Mouse (Mus musculus) hindbrain, embryonic 11.5 days (tissue): ENCODE measurements around the gene Stab1. TPM values are rescaled to one million over a fixed set of nuclear protein-coding genes. Genes with fewer than 3 reads are reported as not detected.
A peak's percentile ranks its signal among the peaks of the same experiment; 100 is the strongest.

Source experiments
- ATAC-seq: fragments of 200-750 bp; cut with Nextera tagmentation; 2 replicates; pipeline ENCODE4 v1.8.0; 2017; ENCODE audit warnings: mild to moderate bottlenecking, moderate TSS enrichment, moderate library complexity; ENCODE audit not compliant: low FRiP score
- DNase-seq: peaks from one replicate; pipeline ENCODE4 v3.0.0-alpha.2; 2015; ENCODE audit warnings: low spot score
- H3K27ac ChIP-seq: fragments of 300-500 bp; sonication (generic); 2 replicates; pipeline ENCODE4 v1.5.1; 2014; ENCODE audit warnings: mild to moderate bottlenecking, low read depth, low read length
- H3K27me3 ChIP-seq: fragments of 300-500 bp; sonication (generic); 2 replicates; pipeline ENCODE4 v1.6.1; 2014; ENCODE audit warnings: mild to moderate bottlenecking, low read length, moderate library complexity, mixed read lengths; ENCODE audit not compliant: control insufficient read depth, insufficient read depth
- H3K36me3 ChIP-seq: fragments of 300-500 bp; sonication (generic); 2 replicates; pipeline ENCODE4 v1.6.1; 2014; ENCODE audit warnings: mild to moderate bottlenecking, low read length, moderate library complexity, mixed read lengths; ENCODE audit not compliant: control insufficient read depth, insufficient read depth
- H3K4me1 ChIP-seq: fragments of 300-500 bp; sonication (generic); replicated peaks from 2 replicates; pipeline ENCODE4 v1.6.1; 2014; ENCODE audit warnings: low read length, mixed read lengths; ENCODE audit not compliant: control insufficient read depth, insufficient read depth
- H3K4me2 ChIP-seq: fragments of 300-500 bp; sonication (generic); replicated peaks from 2 replicates; pipeline ENCODE4 v1.6.1; 2014; ENCODE audit warnings: mild to moderate bottlenecking, low read depth, low read length
- H3K4me3 ChIP-seq: fragments of 300-500 bp; sonication (generic); 2 replicates; pipeline ENCODE4 v1.5.1; 2014; ENCODE audit warnings: low read depth, low read length
- H3K9ac ChIP-seq: fragments of 300-500 bp; sonication (generic); 2 replicates; pipeline ENCODE4 v1.6.1; 2014; ENCODE audit warnings: low read depth, low read length
- H3K9me3 ChIP-seq: fragments of 300-500 bp; sonication (generic); 2 replicates; pipeline ENCODE4 v1.6.1; 2016; ENCODE audit warnings: low read length; ENCODE audit not compliant: control insufficient read depth
- WGBS: fragments of 180-500 bp; shearing (Covaris S2); extraction: QIAGEN DNeasy Blood & Tissue Kit; methylation state at CpG from one replicate; pipeline ENCODE4 v1.1.7; 2014; 5-methylcytosine and 5-hydroxymethylcytosine counted together
- polyA plus RNA-seq: library from polyadenylated mRNA; unstranded; fragments of >200 nt; fragmentation: Nextera tagmentation; extraction: Ambion mirVana; gene quantifications from 2 replicates; pipeline ENCODE4 v1.2.1, GENCODE M21; 2014

Stab1 gene
- polyA plus RNA-seq, 1 experiment from 2014 or later = 25.5 TPM

GRCm38 (mm10) chr14:31199599-31199998, 31.2 kb upstream of the Stab1 start:
- H3K9me3 ChIP-seq = no peaks in the 10 kb centered on the region
- 97% methylated on average over 7 of the region's 7 CpGs for WGBS
- H3K36me3 ChIP-seq = peaks cover 21% of the 10 kb centered on the region

GRCm38 (mm10) chr14:31197547-31198516, 29.4 kb upstream of the Stab1 start:
- Histone ChIP-seq H3K4me2 (no peak overlapping the region), H3K36me3 (peaks cover 18% of the 10 kb centered on the region), H3K27ac (no peak overlapping the region), H3K4me3 (no peak overlapping the region), H3K9ac (no peak overlapping the region), H3K27me3 (no peaks in the 10 kb centered on the region), H3K4me1 (no peaks in the 10 kb centered on the region), H3K9me3 (no peaks in the 10 kb centered on the region)
- WGBS = 77% methylated on average over 16 of the region's 16 CpGs
- DNase-seq (no peak), ATAC-seq (no peak)

More at GRCm38 (mm10) chr14:31199599-31199998, 31.2 kb upstream of the Stab1 start:
- ATAC-seq = no peak
- no peak for DNase-seq
- Histone ChIP-seq H3K4me1 (0 out of 2 replicates have a peak, but pooled peaks cover 2% of the 10 kb centered on the region), H3K27me3 (no peaks in the 10 kb centered on the region), H3K27ac (no peak overlapping the region), H3K9ac (no peak overlapping the region), H3K4me2 (no peak overlapping the region), H3K4me3 (no peak overlapping the region)

GRCm38 (mm10) chr14:31195968-31196367, 27.5 kb upstream of the Stab1 start:
- Histone ChIP-seq H3K36me3 (peaks cover 18% of the 10 kb centered on the region), H3K27me3 (no peaks in the 10 kb centered on the region), H3K4me1 (no peaks in the 10 kb centered on the region), H3K9ac (no peak overlapping the region), H3K4me2 (no peak overlapping the region), H3K27ac (no peak overlapping the region), H3K9me3 (no peaks in the 10 kb centered on the region), H3K4me3 (no peak overlapping the region)
- DNase-seq = peak; percentile 26
- no peak for ATAC-seq

- peaks cover 23% of the 10 kb centered on the region for H3K36me3 ChIP-seq
- 93% methylated on average over 4 of the region's 4 CpGs for WGBS
- no peak overlapping the region for H3K4me3 ChIP-seq
- DNase-seq = no peak
- no peaks in the 10 kb centered on the region for H3K27me3 ChIP-seq
- ATAC-seq = no peak
- no peak overlapping the region for H3K9ac ChIP-seq
- no peak overlapping the region for H3K27ac ChIP-seq
- H3K4me1 ChIP-seq = no peaks in the 10 kb centered on the region
- H3K9me3 ChIP-seq = no peaks in the 10 kb centered on the region
- no peak overlapping the region for H3K4me2 ChIP-seq
These were observed 27.1 kb upstream of the Stab1 start for GRCm38 (mm10) chr14:31195521-31195920.

GRCm38 (mm10) chr14:31194891-31195513, 26.6 kb upstream of the Stab1 start:
- DNase-seq = no peak
- no peaks in the 10 kb centered on the region for H3K4me1 ChIP-seq
- H3K4me2 ChIP-seq = no peak overlapping the region
- peaks cover 25% of the 10 kb centered on the region for H3K36me3 ChIP-seq
- no peak overlapping the region for H3K9ac ChIP-seq
- no peak overlapping the region for H3K4me3 ChIP-seq
- no peaks in the 10 kb centered on the region for H3K9me3 ChIP-seq
- H3K27ac ChIP-seq = no peak overlapping the region
- no peak for ATAC-seq
- no peaks in the 10 kb centered on the region for H3K27me3 ChIP-seq
- WGBS = 84% methylated on average over 14 of the region's 14 CpGs

GRCm38 (mm10) chr14:31194441-31194840, 26.0 kb upstream of the Stab1 start:
- peaks cover 25% of the 10 kb centered on the region for H3K36me3 ChIP-seq
- 97% methylated on average over 2 of the region's 2 CpGs for WGBS
- H3K4me2 ChIP-seq = no peak overlapping the region
- no peak overlapping the region for H3K9ac ChIP-seq
- H3K27ac ChIP-seq = no peak overlapping the region
- H3K4me1 ChIP-seq = no peaks in the 10 kb centered on the region
- H3K27me3 ChIP-seq = no peaks in the 10 kb centered on the region
- no peaks in the 10 kb centered on the region for H3K9me3 ChIP-seq
- H3K4me3 ChIP-seq = no peak overlapping the region
- DNase-seq (no peak), ATAC-seq (no peak)

GRCm38 (mm10) chr14:31193791-31194190, 25.4 kb upstream of the Stab1 start:
- Histone ChIP-seq H3K27ac (no peak overlapping the region), H3K4me1 (no peaks in the 10 kb centered on the region), H3K9me3 (no peaks in the 10 kb centered on the region), H3K36me3 (peaks cover 25% of the 10 kb centered on the region), H3K9ac (no peak overlapping the region), H3K27me3 (no peaks in the 10 kb centered on the region), H3K4me2 (no peak overlapping the region), H3K4me3 (no peak overlapping the region)
- DNase-seq = no peak
- 91% methylated on average over 7 of the region's 7 CpGs for WGBS
- no peak for ATAC-seq

GRCm38 (mm10) chr14:31191936-31192335, 23.5 kb upstream of the Stab1 start:
- ATAC-seq = no peak
- H3K27me3 ChIP-seq = no peaks in the 10 kb centered on the region
- no peak overlapping the region for H3K4me3 ChIP-seq
- WGBS = 95% methylated on average over 2 of the region's 2 CpGs
- H3K36me3 ChIP-seq = peaks cover 32% of the 10 kb centered on the region
- no peak overlapping the region for H3K27ac ChIP-seq
- H3K9ac ChIP-seq = no peak overlapping the region
- H3K4me2 ChIP-seq = no peak overlapping the region
- no peak for DNase-seq
- H3K9me3 ChIP-seq = no peaks in the 10 kb centered on the region
- H3K4me1 ChIP-seq = no peaks in the 10 kb centered on the region
